Mouse (Mus musculus) T-helper 1 cell (primary cell): Measurements from ENCODE around the gene Gm35315.
"Not testable (repeated sequence)": the region's sequence is repeated elsewhere in the genome, so short reads cannot be mapped to it uniquely, and the experiment has no call there.

Experiments
- in situ Hi-C: fragments of 300-600 bp; cut with MboI, MseI; formaldehyde crosslinking; loops from one replicate; pipeline ENCODE4 v1.15.1; 2025; ENCODE audit warnings: high pct_unique_total_duplicates

Gene Gm35315

GRCm38 (mm10) chr5:110094030-110094846 lies at the start of gene Gm35315:
Gene Gm35315 (minus strand): TSS chr5:110094420.
- in situ Hi-C loops = no loop called here

DNA sequence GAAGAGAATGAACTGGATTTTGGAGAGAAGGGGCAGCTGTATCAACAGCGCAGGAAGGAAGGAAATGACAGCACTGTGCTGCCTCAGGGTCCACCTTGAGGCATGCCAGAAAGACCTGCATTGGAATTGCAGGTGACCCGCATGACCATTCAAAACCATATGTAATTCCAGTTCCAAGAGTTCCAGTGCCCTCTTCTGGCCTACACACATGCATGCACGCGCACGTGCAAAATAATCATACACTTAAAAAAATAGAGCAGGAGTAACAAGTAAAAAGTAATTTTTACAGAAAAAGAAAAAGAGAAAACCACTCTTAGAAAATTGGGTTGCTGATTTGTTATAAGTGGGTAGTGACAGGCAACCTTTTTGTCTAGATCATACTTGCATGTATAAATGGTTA lies 48.8 kb upstream of the Gm35315 start:
- in situ Hi-C loops = no loop called here

- in situ Hi-C loops = no loop called here
These were observed 48.1 kb upstream of the Gm35315 start for GRCm38 (mm10) chr5:110142309-110142708.

- in situ Hi-C loops = no loop called here
These were observed 46.2 kb upstream of the Gm35315 start for GRCm38 (mm10) chr5:110140424-110140823.

DNA sequence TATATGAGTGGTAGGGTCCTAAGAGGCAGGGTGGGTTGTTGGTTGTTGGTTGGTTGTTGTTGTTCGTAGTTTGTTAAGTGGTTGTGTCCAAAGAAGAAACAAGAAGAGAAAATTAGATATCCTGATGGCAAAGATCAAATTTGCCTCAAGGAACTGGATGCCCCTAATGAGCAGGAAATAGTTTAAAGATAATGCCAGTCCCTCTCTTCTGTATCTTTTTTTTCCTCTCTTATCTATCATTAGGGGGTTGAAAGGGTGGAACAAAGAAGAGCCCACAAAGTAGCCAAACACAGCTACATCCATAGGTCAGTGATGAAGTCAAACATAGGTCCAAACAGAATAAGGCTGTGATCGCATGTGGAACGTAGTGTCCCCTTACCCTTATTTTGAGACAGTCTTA lies 45.1 kb upstream of the Gm35315 start:
- in situ Hi-C loops = no loop called here

GRCm38 (mm10) chr5:110137816-110138215 lies 43.6 kb upstream of the Gm35315 start:
- in situ Hi-C loops = no loop called here

DNA sequence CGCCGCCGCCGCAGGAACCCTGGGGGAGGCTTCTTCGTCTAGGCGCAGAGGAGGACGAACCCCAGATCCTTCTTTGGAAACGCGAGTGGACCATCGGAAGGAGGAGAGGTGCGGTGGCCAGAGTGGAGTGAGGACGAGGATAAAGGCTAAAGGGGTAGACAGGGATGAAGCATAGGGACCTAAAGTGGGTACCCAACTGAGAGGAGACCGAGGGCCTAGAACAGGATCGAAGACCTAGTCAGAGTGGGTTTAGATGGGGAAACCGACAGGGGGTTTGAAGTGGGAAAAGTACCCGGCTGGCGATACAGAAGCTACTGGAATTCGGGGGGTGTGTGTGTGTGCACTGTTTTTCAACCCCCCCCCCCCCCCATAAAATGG lies 41.9 kb upstream of the Gm35315 start:
- in situ Hi-C loops = no loop called here

DNA sequence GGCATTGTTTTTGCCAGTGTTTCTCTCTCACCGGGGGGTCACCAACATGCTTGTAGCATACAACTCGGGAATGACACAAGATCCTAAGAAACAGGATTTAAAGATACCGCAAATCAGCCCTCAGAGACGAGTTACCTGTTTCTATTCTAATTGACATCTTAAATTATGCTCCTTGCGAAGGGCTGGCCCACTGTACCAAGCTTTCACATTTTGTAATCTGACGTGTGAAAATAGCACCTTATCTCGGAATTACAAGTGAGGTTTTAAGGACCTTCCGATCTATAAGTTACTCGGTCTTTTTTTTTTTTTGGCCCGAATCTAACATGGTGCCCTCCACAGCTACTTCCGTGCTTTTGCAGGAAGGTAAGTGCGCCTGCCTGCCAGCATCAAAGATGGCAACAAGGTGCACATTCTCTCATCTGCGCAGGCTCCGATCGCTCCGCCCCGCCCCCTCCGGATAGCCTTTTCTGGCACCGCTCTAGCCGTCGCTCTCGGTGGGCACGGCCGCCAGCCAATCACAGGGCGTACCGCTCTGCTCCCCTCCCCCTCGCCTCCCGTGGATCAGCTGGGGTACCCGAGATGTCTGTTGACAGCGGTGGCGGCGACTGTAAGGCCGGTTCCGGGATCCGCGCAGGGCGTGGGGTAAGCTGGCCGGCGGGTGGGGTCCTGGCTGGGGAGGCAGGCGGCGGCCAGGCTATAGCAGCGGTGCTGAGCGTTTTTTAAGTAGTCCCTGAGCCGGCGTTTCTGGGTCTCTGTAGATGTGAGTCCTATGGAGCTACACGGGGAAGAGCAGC lies 41.3 kb upstream of the Gm35315 start, which contains the start of gene Chfr:
TSS of gene Chfr (plus strand) at position 550 of the 794 bp plus-strand sequence.
- in situ Hi-C loops = no loop called here

DNA sequence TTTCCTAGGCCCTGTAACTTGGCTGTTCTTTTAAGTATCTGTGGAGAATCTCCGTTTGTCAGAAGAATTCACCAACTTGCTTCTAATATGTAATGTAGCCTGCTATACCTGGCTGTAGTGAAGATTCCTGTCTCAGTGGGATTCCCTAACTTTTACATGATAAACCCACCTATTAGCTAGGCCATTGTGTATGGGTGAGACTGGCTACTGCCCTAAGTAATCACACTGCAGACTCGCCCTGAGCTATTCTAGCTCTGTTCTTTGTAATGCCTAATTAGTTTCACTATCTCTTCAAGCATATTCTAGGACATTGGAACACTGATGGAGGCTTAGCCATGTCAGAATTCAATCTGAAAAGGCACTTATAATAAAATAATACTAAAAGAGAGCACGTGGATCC lies 28.2 kb upstream of the Gm35315 start:
- in situ Hi-C loops = not testable (repeated sequence)

- in situ Hi-C loops = loop anchor here (10.0 kb wide), 1 partner anchor 555 kb away; the partner anchor contains the start of gene Crlf2
These were observed 15.8 kb upstream of the Gm35315 start, which contains the start of gene Zfp605 for GRCm38 (mm10) chr5:110109991-110110441. Gene Zfp605 (plus strand): TSS chr5:110110092.

DNA sequence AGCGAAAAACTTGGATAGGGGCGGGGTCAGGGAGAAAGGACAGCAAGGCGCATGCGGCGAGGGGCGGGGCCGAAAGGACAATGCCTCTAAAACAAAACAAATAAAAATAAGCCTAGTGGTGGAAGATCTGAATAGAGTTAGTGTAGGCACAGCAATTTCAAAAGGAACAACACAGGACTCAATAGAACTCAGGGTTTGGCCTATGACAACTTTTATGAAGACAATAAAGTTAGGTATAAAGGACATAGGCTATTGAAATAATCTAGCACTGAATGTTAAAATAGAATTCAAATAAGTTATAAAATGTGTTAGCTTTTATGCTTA lies 14.0 kb upstream of the Gm35315 start:
- in situ Hi-C loops = loop anchor here (10.0 kb wide), 1 partner anchor 553 kb away; the partner anchor contains the start of gene Crlf2

DNA sequence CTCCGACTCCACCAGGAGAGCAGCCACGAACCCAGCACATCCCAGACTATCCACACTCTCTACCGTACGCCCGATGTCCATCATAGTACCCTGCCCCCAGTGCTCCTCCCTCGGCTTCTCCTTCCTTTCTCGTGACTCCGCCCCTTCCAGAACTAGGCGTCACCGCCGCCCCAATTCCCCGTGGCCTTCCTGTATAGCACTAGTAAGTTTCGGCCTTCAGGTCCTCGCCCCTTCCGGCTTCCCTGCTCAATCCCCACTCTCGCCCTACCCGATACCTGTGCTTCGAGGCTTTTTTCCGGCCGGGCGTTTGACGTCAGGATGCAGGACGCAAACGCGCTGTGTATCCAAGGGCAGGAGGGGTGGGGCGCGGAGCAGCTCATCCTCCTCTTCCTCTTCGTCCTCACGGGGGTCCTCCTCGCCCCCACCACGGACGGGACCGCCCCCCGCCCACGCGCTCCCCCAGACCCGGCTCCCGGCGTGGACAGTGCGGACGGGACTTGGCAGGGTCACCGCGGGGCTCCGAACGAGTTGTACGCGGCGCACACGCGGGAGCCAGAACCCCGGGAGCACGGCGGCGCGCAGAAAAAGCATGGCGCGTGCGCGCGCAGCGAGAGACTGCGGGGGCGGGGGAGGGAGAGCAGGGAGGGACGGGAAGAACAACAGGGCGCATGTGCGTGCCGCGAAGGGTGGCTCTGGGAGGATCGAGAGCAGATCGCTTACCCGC lies 13.5 kb upstream of the Gm35315 start, which contains the start of gene Gtpbp6:
TSS of gene Gtpbp6 (minus strand) at position 617 of the 724 bp plus-strand sequence.
- in situ Hi-C loops = loop anchor here (10.0 kb wide), 1 partner anchor 553 kb away; the partner anchor contains the start of gene Crlf2

- in situ Hi-C loops = loop anchor here (10.0 kb wide), 1 partner anchor 552 kb away; the partner anchor contains the start of gene Crlf2
These were observed 12.8 kb upstream of the Gm35315 start for GRCm38 (mm10) chr5:110106901-110107564.

GRCm38 (mm10) chr5:110106140-110106871 lies 12.1 kb upstream of the Gm35315 start:
- in situ Hi-C loops = loop anchor here (10.0 kb wide), 1 partner anchor 552 kb away; the partner anchor contains the start of gene Crlf2

DNA sequence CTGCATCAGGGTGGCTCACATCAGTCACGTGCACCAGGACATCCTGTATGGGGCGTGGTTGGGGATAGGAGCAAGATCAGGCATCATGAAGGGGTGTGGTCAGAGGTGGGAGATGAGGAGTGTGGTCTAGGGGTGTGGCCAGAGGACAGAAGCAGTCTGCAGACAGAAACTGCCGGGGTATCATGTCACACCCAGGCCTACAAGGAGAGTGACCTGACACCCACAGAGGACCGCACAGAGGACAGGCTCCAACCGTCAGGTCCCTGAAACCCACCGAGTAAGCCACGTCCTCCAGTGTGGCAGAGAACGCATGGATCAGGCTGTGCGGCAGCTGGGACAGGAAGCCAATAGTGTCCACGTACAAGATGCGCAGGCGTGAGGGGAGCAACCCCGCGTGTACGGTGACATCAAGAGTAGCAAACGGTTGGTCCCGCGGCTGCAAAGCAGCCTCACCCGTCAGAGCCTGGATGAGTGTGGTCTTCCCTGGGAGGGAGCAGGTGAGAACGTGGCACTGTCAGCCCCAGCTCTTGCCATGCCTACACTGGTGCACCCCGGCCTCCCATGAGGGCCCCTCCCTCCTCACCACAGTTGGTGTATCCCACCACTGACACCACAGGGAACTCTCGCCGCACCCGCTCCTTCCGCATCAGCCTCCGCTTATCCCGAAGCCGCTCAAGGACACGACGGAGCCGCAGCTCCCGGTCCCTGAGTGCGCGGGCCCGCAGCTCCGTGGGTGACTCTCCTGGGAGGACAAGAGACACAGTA lies 10.6 kb upstream of the Gm35315 start:
- in situ Hi-C loops = loop anchor here (10.0 kb wide), 1 partner anchor 550 kb away; the partner anchor contains the start of gene Crlf2

- in situ Hi-C loops = loop anchor here (10.0 kb wide), 1 partner anchor 549 kb away; the partner anchor contains the start of gene Crlf2
These were observed 9.8 kb upstream of the Gm35315 start for GRCm38 (mm10) chr5:110103901-110104615.

- in situ Hi-C loops = loop anchor here (10.0 kb wide), 1 partner anchor 548 kb away; the partner anchor contains the start of gene Crlf2
These were observed 8.8 kb upstream of the Gm35315 start for GRCm38 (mm10) chr5:110102853-110103625.

DNA sequence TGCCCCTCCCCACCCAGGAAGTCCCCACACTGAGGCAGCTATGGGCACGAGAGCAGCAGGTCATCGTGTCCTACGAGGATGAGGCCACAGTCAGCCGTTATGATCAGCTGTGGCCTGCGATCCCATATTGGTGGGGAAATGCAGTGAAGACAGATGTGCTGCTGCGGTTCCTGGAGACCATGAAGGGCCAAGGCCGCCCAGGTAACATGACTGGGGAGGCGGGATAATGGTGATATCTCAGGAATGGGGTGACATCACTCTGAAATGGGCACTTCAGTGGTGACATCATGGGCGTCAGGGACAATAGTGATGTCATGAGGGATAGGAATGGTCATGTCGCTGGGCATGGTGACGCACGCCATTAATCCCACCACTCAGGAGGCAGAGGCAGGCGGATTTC lies 8.2 kb upstream of the Gm35315 start:
- in situ Hi-C loops = loop anchor here (10.0 kb wide), 1 partner anchor 548 kb away; the partner anchor contains the start of gene Crlf2
